Mouse (Mus musculus): ENCODE data around the gene Gm30083.

Gene Gm30083

GRCm38 (mm10) chr14:34015063-34015462 is at the start of gene Gm30083:
TSS of gene Gm30083 (minus strand) at chr14:34015182.
- Histone ChIP-seq H3K27me3 (ENCODE audit: control insufficient read depth, insufficient read depth, low read length, poor library complexity, severe bottlenecking) (no peaks in the 10 kb centered on the region), H3K36me3 (ENCODE audit: control insufficient read depth, insufficient read depth, low read length, poor library complexity, severe bottlenecking) (no peaks in the 10 kb centered on the region)
- no peak for DNase-seq (ENCODE audit: low read depth, low spot score)

DNA sequence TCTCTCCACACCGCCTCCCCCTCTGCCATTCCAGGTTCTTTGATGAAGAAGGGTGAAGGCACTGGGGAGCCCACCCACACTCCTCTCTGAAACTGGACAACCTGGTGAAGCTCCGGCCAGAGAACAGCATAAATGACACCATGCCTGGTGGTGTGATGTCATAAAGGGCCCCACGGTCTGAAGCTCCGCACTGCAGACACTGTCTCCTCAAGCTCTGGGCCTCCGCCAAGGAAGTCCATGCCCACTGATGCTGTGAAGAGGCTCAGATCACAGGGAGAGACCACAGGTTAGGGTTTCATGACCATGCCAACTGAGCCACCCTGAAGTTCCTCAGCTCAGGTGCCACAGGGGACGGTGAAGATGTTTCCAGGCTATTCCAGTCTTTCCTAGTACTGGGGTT is 37.5 kb upstream of the Gm30083 start, which contains the start of gene Antxrl:
TSS of gene Antxrl (plus strand) at position 192 of the 400 bp plus-strand sequence.
- H3K27me3 ChIP-seq (ENCODE audit: control insufficient read depth, insufficient read depth, low read length, poor library complexity, severe bottlenecking) = no peaks in the 10 kb centered on the region
- no peak for DNase-seq (ENCODE audit: low read depth, low spot score)
- no peaks in the 10 kb centered on the region for H3K36me3 ChIP-seq (ENCODE audit: control insufficient read depth, insufficient read depth, low read length, poor library complexity, severe bottlenecking)

- Histone ChIP-seq H3K36me3 (ENCODE audit: control insufficient read depth, insufficient read depth, low read length, poor library complexity, severe bottlenecking) (no peaks in the 10 kb centered on the region), H3K27me3 (ENCODE audit: control insufficient read depth, insufficient read depth, low read length, poor library complexity, severe bottlenecking) (no peaks in the 10 kb centered on the region)
- DNase-seq (ENCODE audit: low read depth, low spot score) = no peak
Observed at GRCm38 (mm10) chr14:34050101-34050779, 35.3 kb upstream of the Gm30083 start.

DNA sequence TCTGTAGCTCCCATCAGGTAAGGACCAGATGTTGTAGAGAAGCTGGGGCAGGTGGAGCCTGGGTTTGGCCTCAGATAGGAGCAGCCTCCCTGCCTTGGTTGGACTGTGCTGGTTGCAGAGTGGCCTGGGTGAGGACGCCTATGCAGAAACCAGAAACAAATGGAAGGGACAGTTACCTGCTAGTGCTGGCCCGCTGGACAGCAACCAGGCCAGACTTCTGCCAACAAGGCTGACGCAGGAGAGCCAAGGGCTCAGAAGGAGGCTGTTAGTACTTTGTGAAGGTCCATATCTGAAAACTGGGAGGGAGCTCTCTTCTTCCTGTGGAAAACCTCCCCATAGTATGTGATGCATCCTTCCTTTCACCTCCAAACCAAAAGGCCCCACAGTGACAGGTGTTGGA is 28.4 kb upstream of the Gm30083 start:
- Histone ChIP-seq H3K27me3 (ENCODE audit: control insufficient read depth, insufficient read depth, low read length, poor library complexity, severe bottlenecking) (no peaks in the 10 kb centered on the region), H3K36me3 (ENCODE audit: control insufficient read depth, insufficient read depth, low read length, poor library complexity, severe bottlenecking) (no peaks in the 10 kb centered on the region)
- DNase-seq (ENCODE audit: low read depth, low spot score) = no peak

GRCm38 (mm10) chr14:34041241-34041640 is 26.3 kb upstream of the Gm30083 start:
- Histone ChIP-seq H3K27me3 (ENCODE audit: control insufficient read depth, insufficient read depth, low read length, poor library complexity, severe bottlenecking) (no peaks in the 10 kb centered on the region), H3K36me3 (ENCODE audit: control insufficient read depth, insufficient read depth, low read length, poor library complexity, severe bottlenecking) (no peaks in the 10 kb centered on the region)
- DNase-seq (ENCODE audit: low read depth, low spot score) = no peak

DNA sequence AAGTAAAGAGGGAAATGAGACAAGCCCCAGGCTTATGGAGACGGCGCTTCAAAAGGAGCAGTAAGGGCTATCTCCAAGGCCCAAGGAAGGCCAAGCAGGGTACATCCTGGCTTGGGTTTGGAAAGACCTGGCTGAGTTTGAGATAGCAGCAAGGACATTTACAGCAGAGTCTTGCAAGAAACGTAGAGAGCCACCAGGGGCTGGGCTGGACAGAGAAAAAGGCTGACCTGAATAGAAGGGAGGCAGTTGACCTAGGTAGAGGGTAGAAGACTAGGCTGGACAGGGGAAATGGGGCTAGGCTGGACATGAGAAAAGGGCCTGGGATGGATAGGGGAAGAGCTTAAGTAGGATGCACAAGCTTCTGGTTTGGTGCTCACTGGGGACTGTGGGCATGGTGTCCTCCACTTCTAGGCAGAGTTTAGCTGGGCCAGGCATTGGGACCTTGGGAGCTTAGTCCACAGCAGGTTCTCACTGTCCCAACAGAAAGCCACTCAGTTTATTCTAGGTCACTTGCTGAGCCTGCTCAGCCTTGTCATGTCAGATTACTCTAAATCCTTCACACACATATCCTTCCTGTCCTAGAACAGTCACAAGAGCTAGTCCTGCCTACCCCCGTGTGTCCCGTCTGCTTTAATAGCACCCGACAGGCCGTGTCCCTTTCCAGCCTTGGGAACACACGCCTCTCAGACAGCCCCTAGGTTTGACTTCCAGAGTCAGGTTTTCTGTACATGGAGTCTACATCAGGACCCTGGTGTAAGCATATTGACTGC is 19.0 kb upstream of the Gm30083 start:
- Histone ChIP-seq H3K27me3 (ENCODE audit: control insufficient read depth, insufficient read depth, low read length, poor library complexity, severe bottlenecking) (no peaks in the 10 kb centered on the region), H3K36me3 (ENCODE audit: control insufficient read depth, insufficient read depth, low read length, poor library complexity, severe bottlenecking) (no peaks in the 10 kb centered on the region)
- DNase-seq (ENCODE audit: low read depth, low spot score) = no peak

DNA sequence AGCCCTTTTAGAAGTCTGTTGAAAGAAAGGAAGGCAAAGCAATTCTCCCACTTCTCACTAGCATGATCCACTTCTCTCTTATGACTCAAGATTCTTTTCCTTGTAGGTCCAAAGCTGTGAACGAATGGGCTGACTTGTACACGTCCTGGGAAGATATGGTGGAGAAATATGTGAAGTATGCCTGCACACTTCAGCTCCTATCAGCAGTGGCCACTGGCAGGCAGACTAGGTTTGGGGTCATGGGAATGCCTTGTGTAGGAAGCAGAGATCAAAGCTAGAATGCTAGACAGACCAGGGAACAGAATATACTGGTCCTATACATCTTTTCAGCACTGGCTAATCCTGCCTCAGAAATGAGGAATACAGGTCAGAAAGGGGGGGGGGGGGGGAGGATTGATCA is 11.7 kb upstream of the Gm30083 start:
- Histone ChIP-seq H3K36me3 (ENCODE audit: control insufficient read depth, insufficient read depth, low read length, poor library complexity, severe bottlenecking) (no peaks in the 10 kb centered on the region), H3K27me3 (ENCODE audit: control insufficient read depth, insufficient read depth, low read length, poor library complexity, severe bottlenecking) (no peaks in the 10 kb centered on the region)
- no peak for DNase-seq (ENCODE audit: low read depth, low spot score)

DNA sequence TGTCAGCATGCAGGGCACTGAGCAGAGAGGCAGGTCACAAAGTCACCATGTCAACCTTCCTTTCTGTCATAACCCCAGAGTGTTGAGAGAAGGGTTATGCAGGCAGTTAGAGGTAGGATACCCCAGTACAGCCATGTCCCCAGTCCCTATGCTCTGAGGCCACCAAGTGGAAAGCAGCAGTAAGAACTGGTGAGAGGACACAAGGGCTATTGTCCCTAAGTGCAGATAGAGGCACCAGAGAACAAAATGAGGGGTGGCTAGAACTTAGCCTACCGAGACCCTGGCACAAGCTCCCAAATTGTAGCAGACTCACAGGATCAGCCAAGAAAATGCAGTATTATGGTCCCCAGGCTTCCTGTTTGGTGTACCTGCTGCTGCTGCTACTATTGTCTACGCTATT is 2.0 kb upstream of the Gm30083 start:
- no peak for DNase-seq (ENCODE audit: low read depth, low spot score)
- Histone ChIP-seq H3K27me3 (ENCODE audit: control insufficient read depth, insufficient read depth, low read length, poor library complexity, severe bottlenecking) (no peaks in the 10 kb centered on the region), H3K36me3 (ENCODE audit: control insufficient read depth, insufficient read depth, low read length, poor library complexity, severe bottlenecking) (no peaks in the 10 kb centered on the region)

- Histone ChIP-seq H3K27me3 (ENCODE audit: control insufficient read depth, insufficient read depth, low read length, poor library complexity, severe bottlenecking) (no peaks in the 10 kb centered on the region), H3K36me3 (ENCODE audit: control insufficient read depth, insufficient read depth, low read length, poor library complexity, severe bottlenecking) (no peaks in the 10 kb centered on the region)
- DNase-seq (ENCODE audit: low read depth, low spot score) = no peak
Observed at GRCm38 (mm10) chr14:34016381-34016780, 1.4 kb upstream of the Gm30083 start, which contains the start of gene Gm5460. TSS of gene Gm5460 (plus strand) at chr14:34016758.

GRCm38 (mm10) chr14:34002358-34002757 is 12.6 kb downstream of the Gm30083 start:
- DNase-seq (ENCODE audit: low read depth, low spot score) = no peak
- no peaks in the 10 kb centered on the region for H3K36me3 ChIP-seq (ENCODE audit: control insufficient read depth, insufficient read depth, low read length, poor library complexity, severe bottlenecking)
- no peaks in the 10 kb centered on the region for H3K27me3 ChIP-seq (ENCODE audit: control insufficient read depth, insufficient read depth, low read length, poor library complexity, severe bottlenecking)

GRCm38 (mm10) chr14:34001445-34001844 is 13.5 kb downstream of the Gm30083 start:
- DNase-seq (ENCODE audit: low read depth, low spot score) = no peak
- H3K36me3 ChIP-seq (ENCODE audit: control insufficient read depth, insufficient read depth, low read length, poor library complexity, severe bottlenecking) = no peaks in the 10 kb centered on the region
- H3K27me3 ChIP-seq (ENCODE audit: control insufficient read depth, insufficient read depth, low read length, poor library complexity, severe bottlenecking) = no peaks in the 10 kb centered on the region

DNA sequence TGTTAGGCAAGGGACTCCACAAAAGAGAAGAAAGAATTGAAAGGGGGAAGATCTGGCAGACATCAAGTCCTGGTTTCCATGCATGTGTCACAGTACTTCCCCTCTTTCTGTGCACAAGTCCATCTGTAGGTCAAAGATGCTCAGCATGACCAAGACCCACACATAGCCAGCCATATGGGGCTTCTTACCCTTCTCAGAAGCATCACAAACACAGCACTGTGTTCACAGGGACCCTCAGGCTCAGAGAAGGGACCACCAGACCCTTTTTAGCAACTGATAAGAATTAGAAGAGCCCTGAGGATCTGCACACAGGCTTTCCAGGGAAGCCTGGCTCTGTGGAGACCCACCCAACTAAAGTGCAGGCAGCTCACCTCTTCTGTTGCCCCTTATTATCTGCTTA is 14.9 kb downstream of the Gm30083 start:
- no peaks in the 10 kb centered on the region for H3K36me3 ChIP-seq (ENCODE audit: control insufficient read depth, insufficient read depth, low read length, poor library complexity, severe bottlenecking)
- H3K27me3 ChIP-seq (ENCODE audit: control insufficient read depth, insufficient read depth, low read length, poor library complexity, severe bottlenecking) = no peaks in the 10 kb centered on the region
- no peak for DNase-seq (ENCODE audit: low read depth, low spot score)

DNA sequence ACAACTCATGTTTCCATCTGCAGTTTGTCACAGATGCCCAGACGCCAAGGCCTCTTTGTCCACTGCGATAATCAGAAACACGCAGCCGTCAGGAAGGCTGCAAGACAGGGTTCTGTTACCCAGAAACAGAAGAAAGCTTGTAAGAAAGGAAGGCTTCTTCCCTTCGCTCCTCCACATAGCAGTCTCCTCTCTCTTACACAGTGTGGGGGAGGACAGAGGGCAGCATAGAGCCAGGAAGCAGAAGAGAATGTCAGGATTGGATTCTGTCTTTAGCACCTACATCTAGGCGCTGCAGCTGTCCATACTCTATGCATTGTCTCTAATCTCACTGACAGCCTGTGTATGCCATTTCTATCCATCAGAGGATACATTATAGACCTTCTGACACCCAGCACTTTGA is 17.6 kb downstream of the Gm30083 start:
- no peak for DNase-seq (ENCODE audit: low read depth, low spot score)
- Histone ChIP-seq H3K27me3 (ENCODE audit: control insufficient read depth, insufficient read depth, low read length, poor library complexity, severe bottlenecking) (no peaks in the 10 kb centered on the region), H3K36me3 (ENCODE audit: control insufficient read depth, insufficient read depth, low read length, poor library complexity, severe bottlenecking) (no peaks in the 10 kb centered on the region)

GRCm38 (mm10) chr14:33993521-33994289 is 21.3 kb downstream of the Gm30083 start:
- no peaks in the 10 kb centered on the region for H3K36me3 ChIP-seq (ENCODE audit: control insufficient read depth, insufficient read depth, low read length, poor library complexity, severe bottlenecking)
- H3K27me3 ChIP-seq (ENCODE audit: control insufficient read depth, insufficient read depth, low read length, poor library complexity, severe bottlenecking) = no peaks in the 10 kb centered on the region
- DNase-seq (ENCODE audit: low read depth, low spot score) = no peak

DNA sequence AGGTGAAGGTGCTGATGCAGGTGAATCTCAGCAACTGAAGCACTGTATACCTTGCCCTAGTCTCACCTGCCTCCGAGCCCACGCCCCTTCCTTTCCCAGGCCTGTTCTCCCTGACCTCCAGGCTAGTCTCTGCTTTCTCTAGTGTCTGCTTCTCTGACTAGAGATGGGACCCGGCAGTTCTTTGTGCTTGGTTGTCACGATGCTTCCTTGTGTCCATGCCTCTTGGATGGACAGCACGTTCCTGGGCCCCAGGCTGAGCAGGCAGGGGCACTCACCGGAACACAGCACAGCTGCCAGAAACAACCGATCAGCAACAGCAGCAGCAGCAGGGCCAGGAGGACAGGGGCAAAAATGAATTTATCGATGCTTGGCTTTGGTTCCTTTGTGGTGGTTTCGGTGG is 21.9 kb downstream of the Gm30083 start:
- H3K27me3 ChIP-seq (ENCODE audit: control insufficient read depth, insufficient read depth, low read length, poor library complexity, severe bottlenecking) = no peaks in the 10 kb centered on the region
- no peak for DNase-seq (ENCODE audit: low read depth, low spot score)
- H3K36me3 ChIP-seq (ENCODE audit: control insufficient read depth, insufficient read depth, low read length, poor library complexity, severe bottlenecking) = no peaks in the 10 kb centered on the region

Measured in splenic B cell, adult 2 months (primary cell).